Mouse (Mus musculus) heart, postnatal 0 days (tissue): ENCODE measurements at regions not wholly inside any gene's neighbourhood (a gene's known extent, or its start where the extent isn't known, plus 50 kb on each side); places are given as distances from the start of the nearest gene placed in this dataset.

Experiments used
- ATAC-seq: fragments of 200-750 bp; cut with Nextera tagmentation; 2 replicates; pipeline ENCODE4 v1.8.0; 2017; ENCODE audit warnings: low read depth, moderate number of reproducible peaks, moderate library complexity; ENCODE audit not compliant: insufficient read depth
- DNase-seq: peaks from one replicate; pipeline ENCODE4 v3.0.0-alpha.2; 2016; ENCODE audit warnings: low spot score
- H3K27ac ChIP-seq: fragments of 300-500 bp; sonication (generic); 2 replicates; pipeline ENCODE4 v1.5.1; 2014; ENCODE audit warnings: low read depth, mild to moderate bottlenecking
- H3K27me3 ChIP-seq: fragments of 300-500 bp; sonication (generic); 2 replicates; pipeline ENCODE4 v1.6.1; 2014; ENCODE audit warnings: low read length, mixed read lengths; ENCODE audit not compliant: control insufficient read depth, insufficient read depth
- H3K36me3 ChIP-seq: fragments of 300-500 bp; sonication (generic); replicated peaks from 2 replicates; pipeline ENCODE4 v1.6.1; 2014; ENCODE audit warnings: low read length, mixed read lengths; ENCODE audit not compliant: control insufficient read depth, insufficient read depth
- H3K4me1 ChIP-seq: fragments of 300-500 bp; sonication (generic); 2 replicates; pipeline ENCODE4 v1.6.1; 2014; ENCODE audit warnings: antibody characterized with exemption; ENCODE audit not compliant: control insufficient read depth, insufficient read depth
- H3K4me2 ChIP-seq: fragments of 300-500 bp; sonication (generic); 2 replicates; pipeline ENCODE4 v1.6.1; 2014; ENCODE audit warnings: low read depth, mild to moderate bottlenecking, low read length, moderate library complexity
- H3K4me3 ChIP-seq: fragments of 300-500 bp; sonication (generic); 2 replicates; pipeline ENCODE4 v1.5.1; 2014; ENCODE audit warnings: low read depth, low read length
- H3K9ac ChIP-seq: fragments of 300-500 bp; sonication (generic); replicated peaks from 2 replicates; pipeline ENCODE4 v1.6.1; 2014; ENCODE audit warnings: low read depth, low read length, mixed read lengths
- H3K9me3 ChIP-seq: fragments of 300-500 bp; sonication (generic); replicated peaks from 2 replicates; pipeline ENCODE4 v1.6.1; 2016; ENCODE audit warnings: low read length; ENCODE audit not compliant: control insufficient read depth
- CTCF ChIP-seq: IDR thresholded peaks from 2 replicates; pipeline ENCODE4 v1.5.1; 2016; ENCODE audit warnings: antibody characterized with exemption, control low read depth, low read depth
- EP300 ChIP-seq: IDR thresholded peaks from 2 replicates; pipeline ENCODE4 v1.6.1; 2016; ENCODE audit warnings: antibody characterized with exemption, low read depth
- WGBS: fragments of 180-500 bp; shearing (Covaris S2); extraction: QIAGEN DNeasy Blood & Tissue Kit; methylation state at CpG from one replicate; pipeline ENCODE4 v1.1.7; 2014; 5-methylcytosine and 5-hydroxymethylcytosine counted together

DNA sequence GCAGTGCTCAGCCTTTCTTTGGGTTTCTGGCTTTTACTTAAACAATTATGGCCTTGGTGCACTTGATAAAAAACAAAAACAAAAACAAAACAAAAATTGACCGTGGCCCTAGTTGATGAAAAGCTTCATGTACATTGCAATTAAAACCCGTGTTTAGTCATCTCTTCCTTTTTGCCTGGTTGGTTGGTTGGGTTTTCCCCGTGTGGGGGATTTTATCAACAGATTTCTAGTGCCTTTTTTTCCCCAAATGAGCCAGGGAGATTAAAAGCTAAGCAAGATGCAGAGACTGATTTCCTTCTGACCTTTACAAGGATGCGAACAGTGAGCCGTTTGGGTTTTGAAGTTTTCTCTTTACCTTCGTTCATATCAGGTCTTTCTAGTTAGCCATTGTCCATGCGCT lies 121.1 kb upstream of the Npy start:
- ATAC-seq (no peak), DNase-seq (no peak)
- Histone ChIP-seq H3K4me3 (no peak overlapping the region), H3K9ac (no peak overlapping the region), H3K36me3 (no peaks in the 10 kb centered on the region), H3K4me2 (no peak overlapping the region), H3K4me1 (no peaks in the 10 kb centered on the region), H3K27me3 (no peaks in the 10 kb centered on the region), H3K27ac (no peak overlapping the region), H3K9me3 (no peaks in the 10 kb centered on the region)
- TF ChIP-seq CTCF (no peak), EP300 (no peak)
- 80% methylated on average over 7 of the region's 7 CpGs for WGBS

DNA sequence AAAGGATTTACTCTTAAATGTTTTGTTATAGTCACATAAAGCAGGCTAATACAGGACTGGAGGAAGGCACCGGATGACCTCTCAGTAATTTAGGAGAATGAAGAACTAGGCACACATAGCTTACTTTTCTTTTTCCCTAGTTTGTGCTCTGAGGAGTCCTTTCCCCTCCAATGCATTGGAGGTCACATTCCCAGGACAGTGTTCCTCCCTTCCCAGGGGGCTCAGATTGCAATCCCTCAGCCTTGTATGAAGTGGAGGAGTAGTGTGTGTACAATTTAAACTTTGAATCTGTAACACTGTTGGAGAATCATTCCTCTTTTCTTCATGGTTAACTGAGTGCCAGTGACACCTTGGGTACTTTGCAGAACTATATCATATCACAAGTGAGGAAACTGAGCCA lies 109.5 kb upstream of the Npy start:
- H3K36me3 ChIP-seq, result no peaks in the 10 kb centered on the region
- no peaks in the 10 kb centered on the region for H3K27me3 ChIP-seq
- no peak for ATAC-seq
- no peak overlapping the region for H3K27ac ChIP-seq
- 95% methylated on average over 1 of the region's 1 CpGs for WGBS
- no peak for DNase-seq
- no peaks in the 10 kb centered on the region for H3K9me3 ChIP-seq
- TF ChIP-seq EP300 (no peak), CTCF (no peak)
- H3K9ac ChIP-seq, result no peak overlapping the region
- no peak overlapping the region for H3K4me2 ChIP-seq
- no peak overlapping the region for H3K4me3 ChIP-seq
- no peaks in the 10 kb centered on the region for H3K4me1 ChIP-seq

DNA sequence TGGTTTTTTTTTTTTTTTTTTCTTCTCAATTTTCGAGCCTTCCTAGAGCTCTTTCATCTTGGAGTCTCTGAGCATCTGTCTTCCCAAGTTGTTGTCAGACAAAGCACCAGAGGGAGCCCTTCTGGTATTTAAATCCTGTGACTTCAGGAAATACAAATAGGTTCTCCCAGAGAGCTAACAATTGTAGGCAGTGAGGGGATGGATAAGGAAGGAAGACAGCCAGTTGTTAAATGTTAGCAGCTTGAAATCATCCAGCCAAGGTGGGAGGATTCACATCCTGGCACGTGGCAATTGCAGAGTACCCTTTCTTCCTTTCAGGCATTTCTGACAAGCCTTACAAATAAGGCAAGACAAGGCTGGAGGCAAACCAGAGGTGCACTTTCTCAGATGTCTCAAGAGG lies 106.0 kb upstream of the Npy start:
- ATAC-seq (no peak), DNase-seq (peak; percentile 21)
- Histone ChIP-seq H3K36me3 (no peaks in the 10 kb centered on the region), H3K9me3 (no peaks in the 10 kb centered on the region), H3K4me2 (no peak overlapping the region), H3K4me3 (no peak overlapping the region), H3K9ac (no peak overlapping the region), H3K27me3 (no peaks in the 10 kb centered on the region), H3K27ac (no peak overlapping the region), H3K4me1 (no peaks in the 10 kb centered on the region)
- TF ChIP-seq EP300 (no peak), CTCF (peak; percentile 47)
- 0% methylated on average over 2 of the region's 2 CpGs for WGBS

DNA sequence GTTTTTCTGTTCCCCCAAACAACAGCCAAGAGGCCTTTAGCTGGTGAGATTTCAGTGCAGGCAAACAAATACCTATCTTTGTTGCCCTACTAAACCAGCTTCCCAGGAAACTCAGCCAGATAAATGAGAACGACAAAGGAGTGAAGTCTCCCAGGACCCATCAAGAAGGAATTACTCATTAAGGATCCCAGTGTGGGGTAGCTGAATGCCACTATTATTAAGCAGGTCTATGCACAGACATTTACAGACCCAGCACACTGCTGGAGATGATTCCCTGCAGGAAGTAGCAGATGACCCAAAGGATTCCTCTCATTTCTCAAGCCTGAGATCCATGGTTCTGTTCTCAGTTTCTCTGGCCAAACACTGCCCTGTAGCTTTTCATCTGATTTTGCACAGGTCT lies 105.6 kb upstream of the Npy start:
- DNase-seq, result no peak

DNA sequence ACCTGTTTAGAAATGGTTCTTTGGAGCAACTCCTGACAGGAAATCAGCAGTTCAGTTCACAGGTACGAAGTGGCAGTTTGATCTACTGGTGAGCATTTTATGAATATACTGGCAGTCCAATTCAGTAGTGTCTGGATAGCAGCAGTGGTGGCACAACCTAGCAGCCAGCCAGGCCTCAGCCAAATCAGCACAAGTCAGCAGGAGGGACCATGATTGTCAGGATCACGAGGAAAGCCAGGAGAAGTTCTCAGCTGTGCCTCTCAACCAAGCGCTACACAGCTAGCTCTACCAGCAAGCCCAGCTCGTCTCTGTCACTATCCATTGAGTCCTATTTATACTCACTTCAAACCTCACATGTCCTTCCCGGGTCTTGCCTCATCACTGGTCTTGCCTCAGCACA lies 89.3 kb upstream of the Npy start:
- DNase-seq (no peak), ATAC-seq (no peak)
- H3K4me3 ChIP-seq, result no peak overlapping the region
- WGBS, result 60% methylated on average over 5 of the region's 5 CpGs
- no peak overlapping the region for H3K9ac ChIP-seq
- no peak overlapping the region for H3K27ac ChIP-seq
- H3K9me3 ChIP-seq, result no peaks in the 10 kb centered on the region
- TF ChIP-seq EP300 (no peak), CTCF (no peak)
- no peaks in the 10 kb centered on the region for H3K36me3 ChIP-seq
- no peak overlapping the region for H3K4me2 ChIP-seq
- H3K4me1 ChIP-seq, result no peaks in the 10 kb centered on the region
- no peaks in the 10 kb centered on the region for H3K27me3 ChIP-seq

More for the DNA sequence above, 105.6 kb upstream of the Npy start:
- no peaks in the 10 kb centered on the region for H3K27me3 ChIP-seq
- TF ChIP-seq EP300 (no peak), CTCF (no peak)
- no peak overlapping the region for H3K4me2 ChIP-seq
- H3K36me3 ChIP-seq, result no peaks in the 10 kb centered on the region
- no peak overlapping the region for H3K27ac ChIP-seq
- H3K9me3 ChIP-seq, result no peaks in the 10 kb centered on the region
- WGBS, result 18% methylated on average over 1 of the region's 1 CpGs
- no peaks in the 10 kb centered on the region for H3K4me1 ChIP-seq
- ATAC-seq, result no peak
- no peak overlapping the region for H3K4me3 ChIP-seq
- no peak overlapping the region for H3K9ac ChIP-seq

DNA sequence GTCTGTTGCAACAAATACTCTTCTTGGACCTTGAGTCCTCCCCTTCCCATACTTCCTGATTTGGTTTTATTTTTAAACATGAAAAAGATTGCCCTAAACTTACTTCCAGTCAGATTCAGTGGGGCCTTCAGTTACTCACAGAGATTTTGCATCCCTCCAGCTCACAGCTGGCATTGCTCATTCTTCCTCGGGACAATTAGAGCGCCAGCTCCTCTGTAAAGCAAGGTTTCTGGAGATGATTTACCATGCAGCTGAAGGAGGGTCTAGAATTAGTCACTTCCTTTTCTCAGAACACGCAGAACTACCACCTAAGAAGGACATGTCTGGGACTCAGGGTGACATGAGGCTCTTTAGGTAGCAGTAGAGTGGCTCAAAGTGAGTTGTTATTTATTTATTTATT lies 79.4 kb upstream of the Npy start:
- Histone ChIP-seq H3K4me2 (no peak overlapping the region), H3K9me3 (no peaks in the 10 kb centered on the region), H3K4me3 (no peak overlapping the region), H3K36me3 (no peaks in the 10 kb centered on the region), H3K9ac (no peak overlapping the region), H3K27ac (no peak overlapping the region), H3K4me1 (no peaks in the 10 kb centered on the region), H3K27me3 (no peaks in the 10 kb centered on the region)
- TF ChIP-seq EP300 (no peak), CTCF (no peak)
- ATAC-seq, result no peak
- DNase-seq, result no peak
- WGBS, result 61% methylated on average over 3 of the region's 3 CpGs
